Mouse (Mus musculus) thymus, postnatal 0 days (tissue): Measurements from ENCODE around the gene Ankrd33b. TPM values are rescaled to one million over a fixed set of nuclear protein-coding genes. Genes with fewer than 3 reads are reported as not detected.

ENCODE experiments used
- DNase-seq: peaks from one replicate; pipeline ENCODE4 v3.0.0-alpha.2; 2015; ENCODE audit warnings: low spot score
- polyA plus RNA-seq: library from polyadenylated mRNA; unstranded; fragments of >200 nt; fragmentation: Nextera tagmentation; extraction: Ambion mirVana; gene quantifications from 2 replicates; pipeline ENCODE4 v1.2.1, GENCODE M21; 2015

Ankrd33b gene
- polyA plus RNA-seq, 1 experiment from 2014 or later: 10.8 TPM

DNA sequence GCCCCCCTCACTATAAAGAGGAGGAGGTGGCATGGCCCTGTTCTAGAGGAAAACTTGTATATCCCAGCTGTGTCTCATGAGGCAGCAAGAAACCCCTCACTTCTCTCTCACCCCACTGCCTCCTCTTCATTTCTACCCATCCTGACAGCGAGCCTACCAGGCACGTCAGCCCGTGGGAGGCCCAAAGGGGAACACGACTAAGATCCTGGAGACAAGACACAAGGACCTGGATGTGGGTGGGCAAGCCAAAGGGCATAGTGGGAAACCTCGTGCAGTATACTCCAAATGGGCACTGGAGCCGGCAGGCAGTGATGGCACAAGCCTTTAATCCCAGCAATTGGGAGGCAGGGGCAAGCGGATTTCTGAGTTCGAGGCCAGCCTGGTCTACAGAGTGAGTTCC lies 1.0 kb upstream of the Ankrd33b start:
- no peak for DNase-seq

DNA sequence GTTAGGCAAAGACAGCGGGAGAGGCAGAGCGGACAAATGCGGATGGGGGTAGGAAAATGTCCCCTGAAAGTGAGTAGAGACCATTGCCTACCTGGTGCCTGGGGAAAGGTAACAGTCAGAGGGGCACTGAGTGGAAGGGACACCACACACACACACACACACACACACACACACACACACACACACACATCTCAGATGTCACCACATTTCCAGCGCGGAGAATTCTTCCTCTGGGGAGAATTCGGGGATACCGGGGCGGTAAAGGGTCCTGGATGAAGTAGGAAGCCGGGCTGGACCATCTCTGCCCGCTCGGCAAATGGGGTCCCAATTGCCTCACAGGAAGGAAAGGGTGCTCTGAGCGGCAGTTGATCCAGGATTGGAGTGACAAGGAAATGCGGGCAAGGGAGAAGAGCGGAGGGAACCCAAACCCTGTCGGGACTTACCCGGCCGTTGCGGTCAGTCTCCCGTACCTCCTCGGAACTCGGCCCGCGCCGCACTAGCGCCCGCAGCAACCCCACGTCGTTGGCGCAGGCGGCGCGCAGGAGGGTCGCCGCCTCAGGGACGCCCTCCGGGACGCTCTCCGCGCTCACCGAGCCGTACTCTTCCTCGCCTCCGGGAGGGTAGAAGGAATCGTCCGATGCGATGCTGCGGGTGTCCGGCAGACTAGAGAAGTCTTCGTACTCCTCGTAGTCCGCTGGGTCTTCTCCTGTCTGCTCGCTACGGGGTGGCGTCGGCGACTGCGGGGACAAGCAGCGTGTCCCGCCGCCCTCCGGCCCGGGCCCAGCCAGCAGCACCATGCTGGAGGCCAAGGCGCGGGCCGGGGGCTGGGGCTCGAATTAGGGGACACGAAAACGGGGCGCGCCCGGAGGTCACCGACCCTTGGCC lies 688 bp downstream of the Ankrd33b start:
- DNase-seq: no peak

DNA sequence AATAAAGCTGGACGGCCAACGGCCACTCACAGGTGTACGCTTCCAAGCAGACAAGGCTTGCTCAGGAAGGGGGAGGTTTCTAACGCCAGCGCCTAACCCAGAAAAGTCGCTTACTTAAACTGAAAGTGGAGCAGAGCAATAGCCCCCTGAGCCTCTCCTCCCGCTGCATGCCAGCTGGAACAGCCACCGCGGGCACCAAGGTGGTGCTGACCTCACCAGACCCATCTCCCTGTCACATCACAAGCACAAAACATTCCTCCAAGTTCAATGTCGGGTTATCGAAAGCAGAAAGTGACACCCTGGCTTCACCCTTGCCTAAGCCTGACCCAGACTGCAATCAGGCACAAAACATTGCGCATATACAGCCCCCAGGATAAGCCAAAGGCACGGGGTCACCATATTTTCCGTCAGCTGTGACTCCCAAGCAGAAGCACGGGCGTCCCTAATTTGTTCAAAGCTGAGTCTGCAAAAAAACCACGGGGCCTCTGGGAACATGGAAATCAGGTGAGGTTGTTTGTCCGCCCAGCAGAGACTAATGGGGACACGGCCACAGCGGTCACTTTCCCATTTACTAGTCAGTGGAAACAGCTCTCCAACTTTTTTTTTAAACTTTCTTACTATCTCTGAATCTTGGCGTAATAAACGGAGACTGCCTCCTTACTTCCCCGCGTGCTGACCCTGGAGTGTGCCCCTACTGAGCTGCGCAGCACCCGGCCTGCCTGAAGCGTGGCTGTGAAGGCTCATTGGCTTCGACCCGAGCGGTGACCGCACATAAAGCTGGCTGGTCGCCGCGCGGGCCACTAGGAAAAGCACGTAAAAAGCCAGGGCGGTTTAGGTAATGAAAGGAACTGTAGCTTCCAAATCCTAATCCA lies 1.6 kb downstream of the Ankrd33b start:
- DNase-seq: no peak

DNA sequence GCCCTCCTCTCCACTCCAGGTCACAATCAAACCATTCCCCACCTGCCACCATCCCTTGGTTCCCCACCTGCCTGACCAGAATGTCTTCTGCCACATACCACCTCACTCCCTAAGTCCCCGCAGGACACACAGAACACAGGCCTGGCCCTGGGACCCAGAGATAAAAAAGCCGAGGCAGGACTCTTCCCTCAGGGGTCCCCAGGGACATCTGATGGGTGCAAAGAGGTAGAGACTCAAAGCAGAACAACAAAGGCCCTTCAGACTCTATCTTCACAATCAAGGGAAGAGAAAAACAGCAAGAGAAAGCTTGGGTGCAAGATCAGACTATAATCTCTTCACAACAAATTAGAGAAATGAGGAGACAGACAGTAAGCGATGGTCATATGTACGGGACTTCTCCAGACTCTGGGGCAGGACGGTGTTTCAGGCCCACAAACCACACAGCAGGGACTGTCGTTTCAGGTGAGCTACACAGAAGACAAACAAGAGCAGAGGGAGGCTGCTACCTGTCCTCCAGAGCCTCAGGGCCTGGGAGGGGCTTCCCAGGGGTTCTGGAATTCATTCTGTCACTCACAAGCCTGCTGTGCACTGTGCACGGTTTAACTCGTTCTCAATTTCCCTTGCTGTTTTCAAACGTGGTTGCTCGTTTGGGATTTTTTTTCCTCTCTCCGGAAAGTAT lies 2.3 kb downstream of the Ankrd33b start:
- DNase-seq: no peak

DNA sequence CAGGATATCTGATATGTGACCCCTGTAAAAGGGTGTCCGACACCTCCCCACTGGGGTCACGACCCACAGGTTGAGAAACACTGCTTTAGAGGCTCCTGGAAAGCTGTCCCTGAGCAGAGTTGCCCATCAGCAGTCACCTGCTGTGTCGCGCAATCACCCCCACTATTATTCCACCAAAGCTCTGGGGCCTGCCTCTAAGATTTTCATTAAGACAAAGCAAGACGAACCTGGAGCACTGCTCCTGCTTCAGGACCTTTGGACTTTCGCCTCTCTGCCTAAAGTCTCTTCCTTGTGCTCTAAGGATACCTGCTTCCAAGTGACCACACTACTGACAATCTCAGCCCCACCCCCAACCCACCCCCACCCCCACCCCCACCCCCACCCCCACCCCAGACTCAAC lies 3.1 kb downstream of the Ankrd33b start:
- no peak for DNase-seq

DNA sequence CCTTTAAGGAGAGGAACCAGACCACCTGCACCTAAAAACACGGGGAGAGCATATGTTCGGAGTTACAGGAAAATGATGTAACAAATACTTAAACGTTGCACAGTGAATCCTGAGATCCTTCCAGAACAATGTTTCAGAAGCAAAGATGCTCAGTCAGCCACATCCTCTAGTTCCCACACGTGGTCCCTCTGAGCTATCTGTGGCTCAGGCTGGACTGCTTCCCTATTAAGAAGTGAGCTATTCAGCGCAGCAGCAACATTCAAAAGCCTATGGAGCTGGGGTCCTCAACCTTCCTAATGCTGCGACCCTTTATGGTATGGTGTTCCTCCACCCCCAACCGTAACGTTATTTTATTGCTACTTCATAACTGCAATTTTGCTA lies 3.6 kb downstream of the Ankrd33b start:
- no peak for DNase-seq

DNA sequence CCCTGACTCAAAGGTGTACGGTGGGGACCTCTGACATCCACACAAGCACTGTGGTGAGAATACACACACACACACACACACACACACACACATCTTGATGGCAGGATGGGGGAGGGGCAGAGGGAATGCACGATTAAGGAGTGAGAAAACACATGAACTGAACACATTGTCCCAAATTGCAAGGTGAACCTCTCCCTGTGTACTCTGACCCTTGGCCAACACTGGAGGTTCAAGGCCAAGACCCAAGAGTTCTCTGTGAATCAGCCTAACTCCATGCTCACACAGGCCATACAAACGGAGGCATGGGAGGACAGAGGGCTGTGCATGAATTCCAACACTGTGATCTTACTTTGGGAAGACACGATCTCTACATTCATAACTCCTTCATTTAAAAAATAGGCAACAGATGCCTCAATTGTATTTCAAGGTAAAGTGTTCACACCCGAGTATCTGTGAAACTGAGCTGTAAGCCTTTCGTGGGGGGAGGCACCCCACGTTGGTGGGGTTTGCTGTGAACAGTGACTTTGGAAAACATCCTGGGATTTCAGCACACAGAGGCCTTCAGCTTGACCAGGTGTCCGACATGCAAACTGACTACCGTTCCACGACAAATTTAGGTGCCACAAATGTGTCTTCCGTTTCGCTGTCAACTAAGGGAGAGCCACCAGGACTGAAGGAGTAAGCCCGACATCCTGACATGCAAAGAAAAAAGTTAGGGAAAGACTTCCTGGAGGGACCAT lies 4.1 kb downstream of the Ankrd33b start:
- no peak for DNase-seq

- no peak for DNase-seq
These were observed 6.2 kb downstream of the Ankrd33b start for GRCm38 (mm10) chr15:31361259-31361853.

- DNase-seq: no peak
These were observed 6.9 kb downstream of the Ankrd33b start for GRCm38 (mm10) chr15:31360593-31360992.

DNA sequence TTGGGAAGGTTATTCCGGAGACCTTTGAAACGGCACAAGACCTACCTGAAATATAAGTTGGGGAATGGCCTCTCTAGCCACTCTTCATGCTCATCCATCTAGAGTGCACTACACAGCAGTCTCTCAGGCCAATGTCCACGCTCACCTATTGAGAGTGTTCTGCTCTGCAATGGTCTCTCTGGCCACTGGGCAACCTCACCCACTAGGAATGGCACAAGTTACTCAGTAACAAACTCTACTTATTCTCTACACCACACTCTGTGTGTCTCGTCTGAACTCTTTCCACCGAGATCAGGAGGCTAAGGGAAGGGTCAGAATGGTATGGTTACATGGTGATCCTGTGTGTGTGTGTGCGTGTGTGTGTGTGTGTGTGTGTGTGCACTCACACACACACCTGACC lies 7.7 kb downstream of the Ankrd33b start:
- DNase-seq: no peak

GRCm38 (mm10) chr15:31352494-31353279 lies 14.8 kb downstream of the Ankrd33b start:
- DNase-seq: no peak

DNA sequence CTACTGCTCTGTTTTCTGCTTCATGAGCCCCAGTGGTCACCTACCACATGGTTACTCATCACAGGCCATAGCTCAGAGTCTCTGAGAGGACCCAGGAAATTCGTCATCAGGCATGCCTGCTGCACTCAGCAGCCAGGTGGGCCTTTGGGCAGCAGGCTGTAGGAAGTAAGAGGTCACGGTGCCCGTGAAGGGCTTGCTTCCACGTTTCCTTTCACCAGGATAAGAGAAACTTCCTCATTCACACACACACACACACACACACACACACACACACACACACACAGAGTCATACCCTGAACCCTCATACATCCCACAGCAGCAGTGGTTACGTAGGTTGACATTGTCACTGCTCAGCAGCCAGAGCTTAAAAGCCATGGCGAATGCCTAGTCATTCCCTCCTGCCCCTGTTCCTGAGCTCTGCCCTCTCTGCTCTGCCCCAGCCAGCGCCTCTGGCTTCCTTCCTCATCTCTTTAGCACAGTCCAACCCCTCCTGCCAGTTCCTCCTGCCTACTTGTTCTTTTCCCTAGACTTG lies 17.6 kb downstream of the Ankrd33b start:
- DNase-seq: no peak

- DNase-seq: no peak
These were observed 18.5 kb downstream of the Ankrd33b start for GRCm38 (mm10) chr15:31349046-31349445.

DNA sequence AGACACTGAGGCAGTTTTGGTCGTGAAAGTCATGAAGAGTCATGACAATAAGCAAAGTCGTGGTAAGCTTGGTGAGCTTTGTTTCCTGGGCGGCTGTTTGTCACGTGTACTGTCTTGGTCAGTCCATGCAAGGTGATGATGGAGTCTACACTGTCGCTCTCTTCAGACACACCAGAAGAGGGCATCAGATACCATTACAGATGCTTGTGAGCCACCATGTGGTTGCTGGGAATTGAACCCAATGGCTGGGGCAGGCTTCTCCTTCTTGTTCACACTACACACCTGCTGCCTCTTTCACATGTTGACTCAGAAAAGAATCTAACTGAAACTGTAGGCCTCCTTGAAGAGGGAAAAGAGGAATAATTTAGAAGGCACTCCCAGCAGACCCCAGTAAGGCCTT lies 19.3 kb downstream of the Ankrd33b start:
- no peak for DNase-seq

GRCm38 (mm10) chr15:31346508-31346907 lies 21.0 kb downstream of the Ankrd33b start:
- no peak for DNase-seq

DNA sequence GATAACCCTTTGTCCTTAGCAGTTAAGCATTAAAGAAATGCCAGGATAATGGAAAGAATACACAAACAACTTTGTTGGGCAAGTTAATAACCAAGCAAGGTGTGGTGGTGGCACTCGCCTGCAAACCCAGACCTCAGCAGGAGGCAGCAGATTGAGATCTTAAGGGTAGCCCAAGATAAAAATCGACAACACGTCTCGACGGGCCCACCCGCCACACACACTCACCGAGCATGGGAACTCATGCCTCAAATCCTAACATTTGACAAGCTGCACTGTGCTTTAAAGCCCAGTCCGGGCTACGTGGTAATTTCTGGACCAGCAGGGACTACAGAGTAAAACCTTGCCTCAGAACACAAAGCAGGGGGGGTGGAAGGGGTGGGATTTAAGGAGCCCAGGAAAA lies 22.2 kb downstream of the Ankrd33b start:
- DNase-seq: no peak

GRCm38 (mm10) chr15:31344811-31345211 lies 22.7 kb downstream of the Ankrd33b start:
- DNase-seq: no peak

GRCm38 (mm10) chr15:31343602-31344001 lies 23.9 kb downstream of the Ankrd33b start:
- DNase-seq: no peak

DNA sequence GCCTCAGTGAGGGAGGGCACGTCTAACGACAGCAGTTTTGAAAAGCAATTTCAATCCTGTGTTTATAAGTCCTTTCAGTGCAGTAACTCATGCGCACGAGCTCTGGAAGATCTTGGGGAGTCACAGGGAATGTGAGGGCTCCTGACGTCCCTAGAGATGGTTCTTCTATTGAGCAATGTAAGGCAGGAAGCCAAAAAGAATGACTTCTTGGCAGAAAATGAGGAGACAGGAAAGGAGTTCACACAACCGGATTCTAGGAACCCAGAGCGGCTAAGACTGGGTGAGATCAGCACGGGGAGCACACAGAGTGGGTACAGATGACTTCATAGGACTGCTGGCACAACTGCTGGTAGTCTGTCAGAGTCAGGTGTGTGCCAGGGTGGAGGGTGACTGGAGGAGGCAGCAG lies 25.0 kb downstream of the Ankrd33b start:
- no peak for DNase-seq

DNA sequence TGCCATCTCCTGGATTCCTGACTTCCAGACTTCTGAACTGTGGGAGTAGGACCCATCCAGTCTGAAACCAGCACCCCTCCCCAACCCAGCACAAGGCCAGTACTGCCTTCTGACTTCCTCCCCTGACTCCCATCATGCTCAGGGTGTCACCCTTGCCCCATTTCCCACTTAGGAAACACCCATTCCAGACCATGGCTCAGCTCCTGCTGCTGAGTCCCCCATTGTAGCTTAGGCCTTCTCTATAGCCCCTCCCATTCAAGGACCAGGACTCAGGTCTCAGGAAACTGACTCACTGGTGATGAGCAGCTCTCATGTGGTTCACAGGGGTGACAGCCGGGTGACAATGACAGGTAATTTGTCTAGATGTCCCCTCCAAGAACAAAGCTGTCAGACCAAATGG lies 25.5 kb downstream of the Ankrd33b start:
- no peak for DNase-seq
